Mouse (Mus musculus): ENCODE data around the gene Rab1b. TPM values are rescaled to one million over a fixed set of nuclear protein-coding genes. Genes with fewer than 3 reads are reported as not detected.

The Rab1b gene
- polyA plus RNA-seq, 1 experiment from 2014 or later, result 261 TPM

GRCm38 (mm10) chr19:5051031-5051430, 55.8 kb downstream of the Rab1b start:
- DNase-seq (ENCODE audit: low spot score), result no peak
- Histone ChIP-seq H3K27ac (peak overlapping the region; percentile 76), H3K27me3 (ENCODE audit: insufficient read depth, poor library complexity, severe bottlenecking) (peaks cover 57% of the 10 kb centered on the region), H3K4me3 (peak overlapping the region; percentile 49), H3K4me1 (peaks cover 47% of the 10 kb centered on the region), H3K36me3 (peaks cover 44% of the 10 kb centered on the region), H3K9me3 (no peaks in the 10 kb centered on the region)
- WGBS, result 4% methylated on average over 17 of the region's 17 CpGs

DNA sequence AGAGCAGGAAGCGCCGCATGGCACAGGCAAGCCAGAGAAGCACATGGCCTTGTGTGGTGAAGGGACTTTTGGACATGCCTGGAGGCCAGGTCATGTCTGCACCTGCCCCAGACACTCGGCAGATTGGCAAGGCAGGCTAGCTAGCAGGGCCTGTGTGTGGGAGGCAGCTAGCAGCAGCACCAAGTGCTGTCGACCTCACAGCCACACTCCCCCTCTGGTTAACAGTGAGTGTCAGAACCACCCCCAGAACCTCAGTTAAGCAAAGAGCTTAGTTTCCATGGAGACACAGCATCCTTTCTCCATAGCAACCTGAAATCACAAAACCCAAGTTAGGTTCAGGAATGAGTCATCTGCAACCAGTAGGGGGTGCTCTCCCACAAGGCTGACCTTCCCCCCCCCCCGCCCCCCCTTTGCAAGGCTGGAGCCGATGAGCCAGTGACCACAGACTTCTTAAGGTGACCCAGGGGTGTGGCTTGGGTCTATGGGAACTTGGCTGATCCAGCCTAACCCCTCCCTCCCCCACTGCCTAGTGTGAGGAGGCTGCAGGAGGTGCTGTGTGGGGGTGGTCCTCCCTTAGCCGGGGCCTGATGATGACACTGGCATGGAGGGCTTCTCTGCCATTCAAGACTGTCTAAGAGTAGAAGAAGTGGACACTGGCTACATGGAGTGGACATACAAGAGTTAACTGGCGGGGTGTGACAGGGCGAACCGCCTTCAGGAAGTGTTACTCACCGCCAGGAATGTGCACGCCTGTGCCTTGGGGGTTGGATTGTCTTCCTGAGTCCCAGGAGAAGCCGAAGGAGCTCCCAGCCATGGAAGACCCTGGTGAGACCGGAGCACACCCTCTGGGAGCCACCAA, 56.6 kb downstream of the Rab1b start, which contains the start of gene Rin1:
Gene Rin1, plus strand, starts transcription at position 435 of the 859 bp plus-strand sequence.
- DNase-seq (ENCODE audit: low spot score), result peak; percentile 87
- Histone ChIP-seq H3K27ac (peak within 1 kb of the TSS; percentile 76), H3K9me3 (no peaks in the 10 kb centered on the region), H3K36me3 (peaks cover 52% of the 10 kb centered on the region), H3K4me1 (peaks cover 47% of the 10 kb centered on the region), H3K4me3 (peak within 1 kb of the TSS; percentile 49), H3K27me3 (ENCODE audit: insufficient read depth, poor library complexity, severe bottlenecking) (peaks cover 53% of the 10 kb centered on the region)
- WGBS, result 16% methylated on average over 14 of the region's 14 CpGs

DNA sequence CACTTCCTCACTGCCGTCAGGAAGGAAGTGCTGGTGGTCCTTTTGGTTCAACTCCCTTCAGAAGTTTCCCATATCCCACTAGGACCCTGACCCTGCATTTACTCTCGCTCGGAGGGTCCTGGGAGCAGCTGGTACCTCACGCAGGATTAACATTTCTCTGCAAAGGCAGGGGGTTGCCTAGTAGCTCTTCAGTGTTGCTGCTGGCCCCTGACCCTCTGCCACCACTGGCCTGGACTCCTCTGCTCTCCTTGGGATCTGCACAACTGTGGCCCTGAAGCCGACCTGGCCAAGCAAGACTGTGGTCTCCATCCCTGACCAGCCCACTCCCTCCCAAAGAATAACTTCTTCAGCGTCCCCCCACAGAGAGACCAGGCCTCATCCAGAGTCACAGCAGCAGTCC, 57.5 kb downstream of the Rab1b start:
- H3K27ac ChIP-seq, result 0 out of 2 replicates have a peak overlapping the region, but pooled peaks have one; percentile 22

More for the DNA sequence above, 57.5 kb downstream of the Rab1b start:
- Histone ChIP-seq H3K27me3 (ENCODE audit: insufficient read depth, poor library complexity, severe bottlenecking) (peaks cover 45% of the 10 kb centered on the region), H3K4me1 (peaks cover 47% of the 10 kb centered on the region), H3K36me3 (peaks cover 55% of the 10 kb centered on the region), H3K9me3 (no peaks in the 10 kb centered on the region), H3K4me3 (no peak overlapping the region)
- 79% methylated on average over 6 of the region's 6 CpGs for WGBS
- no peak for DNase-seq (ENCODE audit: low spot score)

Other genes starting within 250 kb of the Rab1b start
- 6.8 and 9.9 TPM in 2 replicates for gene Actn3, start 229.2 kb downstream of the Rab1b start, polyA plus RNA-seq (2016; fragmentation: Nextera tagmentation; extraction: Ambion mirVana)
- 10.2 and 12.3 TPM in 2 replicates for gene Zdhhc24, start 228.4 kb downstream of the Rab1b start, polyA plus RNA-seq (2016; fragmentation: Nextera tagmentation; extraction: Ambion mirVana)
- 3.1 and 3.2 TPM in 2 replicates for gene Bbs1, start 200.4 kb downstream of the Rab1b start, polyA plus RNA-seq (2016; fragmentation: Nextera tagmentation; extraction: Ambion mirVana)
- 155 and 156 TPM in 2 replicates for gene Dpp3, start 178.8 kb downstream of the Rab1b start, polyA plus RNA-seq (2016; fragmentation: Nextera tagmentation; extraction: Ambion mirVana)
- gene Peli3, start 163.9 kb downstream of the Rab1b start, polyA plus RNA-seq (2016; fragmentation: Nextera tagmentation; extraction: Ambion mirVana), result 0.32 and 1.0 TPM in 2 replicates
- 128 and 142 TPM in 2 replicates for gene Mrpl11, start 144.9 kb downstream of the Rab1b start, polyA plus RNA-seq (2016; fragmentation: Nextera tagmentation; extraction: Ambion mirVana)
- gene Npas4, start 116.8 kb downstream of the Rab1b start, polyA plus RNA-seq (2016; fragmentation: Nextera tagmentation; extraction: Ambion mirVana), result 0.24 and 0.34 TPM in 2 replicates
- gene Slc29a2, start 83.2 kb downstream of the Rab1b start, polyA plus RNA-seq (2016; fragmentation: Nextera tagmentation; extraction: Ambion mirVana), result 7.6 and 12.0 TPM in 2 replicates
- 42.8 and 47.8 TPM in 2 replicates for gene B4gat1, start 68.2 kb downstream of the Rab1b start, polyA plus RNA-seq (2016; fragmentation: Nextera tagmentation; extraction: Ambion mirVana)
- gene AC124502.3, start 68.2 kb downstream of the Rab1b start, polyA plus RNA-seq (2016; fragmentation: Nextera tagmentation; extraction: Ambion mirVana), result 1.6 and 2.5 TPM in 2 replicates
- gene Brms1, start 65.7 kb downstream of the Rab1b start, polyA plus RNA-seq (2016; fragmentation: Nextera tagmentation; extraction: Ambion mirVana), result 47.1 and 58.1 TPM in 2 replicates
- gene Rin1, start 56.6 kb downstream of the Rab1b start, polyA plus RNA-seq (2016; fragmentation: Nextera tagmentation; extraction: Ambion mirVana), result 4.0 and 5.3 TPM in 2 replicates
- 19.0 and 43.4 TPM in 2 replicates for gene Cd248, start 39.0 kb downstream of the Rab1b start, polyA plus RNA-seq (2016; fragmentation: Nextera tagmentation; extraction: Ambion mirVana)
- 6.4 and 7.6 TPM in 2 replicates for gene Tmem151a, start 21.5 kb downstream of the Rab1b start, polyA plus RNA-seq (2016; fragmentation: Nextera tagmentation; extraction: Ambion mirVana)
- 94.9 and 104 TPM in 2 replicates for gene Yif1a, start 18.5 kb downstream of the Rab1b start, polyA plus RNA-seq (2016; fragmentation: Nextera tagmentation; extraction: Ambion mirVana)
- 4.6 and 12.7 TPM in 2 replicates for gene Cnih2, start 8.6 kb downstream of the Rab1b start, polyA plus RNA-seq (2016; fragmentation: Nextera tagmentation; extraction: Ambion mirVana)
- 23.7 and 27.0 TPM in 2 replicates for gene Klc2, start 11.5 kb upstream of the Rab1b start, polyA plus RNA-seq (2016; fragmentation: Nextera tagmentation; extraction: Ambion mirVana)
- gene Pacs1, start 166.0 kb upstream of the Rab1b start, polyA plus RNA-seq (2016; fragmentation: Nextera tagmentation; extraction: Ambion mirVana), result 23.1 and 23.4 TPM in 2 replicates
- gene Sf3b2, start 188.4 kb upstream of the Rab1b start, polyA plus RNA-seq (2016; fragmentation: Nextera tagmentation; extraction: Ambion mirVana), result 261 and 313 TPM in 2 replicates
- 2.8 and 4.5 TPM in 2 replicates for gene Gal3st3, start 191.3 kb upstream of the Rab1b start, polyA plus RNA-seq (2016; fragmentation: Nextera tagmentation; extraction: Ambion mirVana)
- gene Catsper1, start 228.7 kb upstream of the Rab1b start, polyA plus RNA-seq (2016; fragmentation: Nextera tagmentation; extraction: Ambion mirVana), result not detected in 2 replicates
- gene Cst6, start 242.5 kb upstream of the Rab1b start, polyA plus RNA-seq (2016; fragmentation: Nextera tagmentation; extraction: Ambion mirVana), result 0.23 TPM in 1 of 2 replicates, not detected in the other